Mouse (Mus musculus): ENCODE data around the gene Snrnp40.
A peak's percentile ranks its signal among the peaks of the same experiment; 100 is the strongest.

Snrnp40 gene

DNA sequence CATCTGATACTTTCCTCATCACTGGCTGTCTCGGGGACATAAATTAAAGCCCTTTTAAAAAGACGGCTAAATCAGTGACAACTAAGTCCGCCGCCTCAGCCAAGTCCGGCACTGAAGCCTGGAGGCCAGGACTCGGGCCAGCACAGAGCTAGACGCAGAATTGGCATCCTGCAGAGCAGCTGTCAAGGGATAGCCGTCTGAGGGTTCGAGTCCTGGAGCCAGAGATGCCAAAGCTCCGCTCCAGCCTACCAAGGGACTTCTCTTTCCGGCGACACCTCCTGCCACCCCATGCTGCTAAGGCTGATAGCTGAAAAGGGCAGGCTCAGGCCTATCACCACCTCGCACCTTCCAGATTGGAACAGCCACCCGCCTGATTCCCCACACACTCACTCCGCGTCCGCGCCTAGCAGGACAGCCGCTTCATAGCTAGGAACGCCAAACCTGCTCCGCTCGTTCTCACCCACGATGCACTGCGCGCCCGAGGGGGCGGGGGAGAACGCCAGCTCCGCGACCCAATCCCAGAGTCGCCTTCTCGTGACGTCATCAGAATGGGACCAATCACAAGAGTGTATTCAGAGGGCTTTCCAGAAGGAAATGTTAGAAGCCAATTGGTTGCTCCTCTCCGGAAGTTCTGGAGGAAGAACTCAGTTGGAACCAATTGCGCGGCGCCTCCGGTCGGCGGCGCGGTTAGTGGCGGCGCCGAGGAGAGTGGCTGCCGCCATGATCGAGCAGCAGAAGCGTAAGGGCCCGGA, at the start of gene Snrnp40, which contains the start of gene Zcchc17:
Gene Snrnp40, plus strand, starts transcription at position 647 of the 752 bp plus-strand sequence.
Gene Zcchc17, minus strand, starts transcription at position 458 of the 752 bp plus-strand sequence.
- peak; percentile 100 for DNase-seq

DNA sequence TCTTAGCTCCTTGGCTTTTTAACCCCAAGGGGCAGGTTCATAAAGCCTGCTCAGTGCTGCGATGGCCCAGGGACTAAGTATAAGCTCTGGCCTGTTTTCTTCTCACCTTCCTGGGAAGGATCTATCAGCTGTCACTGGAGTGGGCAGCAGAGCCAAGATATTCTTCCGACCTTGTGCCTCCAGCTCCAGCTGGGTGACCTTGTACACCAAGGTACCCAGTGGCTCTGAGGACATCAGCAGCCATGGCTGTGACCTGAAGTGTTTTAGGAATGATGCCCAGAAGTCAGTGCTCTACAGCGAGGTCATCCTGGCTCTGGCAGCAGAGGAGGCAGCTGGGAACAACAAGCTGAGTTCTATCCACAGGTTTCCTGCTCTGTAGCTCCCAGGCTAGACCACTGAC, 47.4 kb upstream of the Snrnp40 start:
- DNase-seq, result no peak

DNA sequence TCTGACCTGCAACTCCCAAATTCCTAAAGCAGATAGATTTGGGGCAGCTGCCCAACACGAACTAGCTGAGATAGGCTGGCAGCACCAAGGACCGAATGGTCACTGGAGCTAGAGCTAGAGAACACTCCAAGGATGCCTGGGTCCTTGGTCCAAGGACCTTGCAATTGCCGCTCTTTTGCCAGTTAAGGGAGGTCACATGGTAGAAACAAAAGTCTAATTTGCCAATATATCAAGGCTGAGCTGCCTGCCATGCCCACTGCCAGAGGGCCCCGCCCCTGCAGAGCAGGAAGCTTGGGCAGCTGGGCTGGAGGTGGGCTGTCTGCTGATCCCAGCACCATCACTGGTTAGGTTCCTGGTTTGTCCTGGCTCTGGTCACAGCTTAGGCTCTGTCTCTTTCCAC, 46.4 kb upstream of the Snrnp40 start:
- DNase-seq, result no peak

DNA sequence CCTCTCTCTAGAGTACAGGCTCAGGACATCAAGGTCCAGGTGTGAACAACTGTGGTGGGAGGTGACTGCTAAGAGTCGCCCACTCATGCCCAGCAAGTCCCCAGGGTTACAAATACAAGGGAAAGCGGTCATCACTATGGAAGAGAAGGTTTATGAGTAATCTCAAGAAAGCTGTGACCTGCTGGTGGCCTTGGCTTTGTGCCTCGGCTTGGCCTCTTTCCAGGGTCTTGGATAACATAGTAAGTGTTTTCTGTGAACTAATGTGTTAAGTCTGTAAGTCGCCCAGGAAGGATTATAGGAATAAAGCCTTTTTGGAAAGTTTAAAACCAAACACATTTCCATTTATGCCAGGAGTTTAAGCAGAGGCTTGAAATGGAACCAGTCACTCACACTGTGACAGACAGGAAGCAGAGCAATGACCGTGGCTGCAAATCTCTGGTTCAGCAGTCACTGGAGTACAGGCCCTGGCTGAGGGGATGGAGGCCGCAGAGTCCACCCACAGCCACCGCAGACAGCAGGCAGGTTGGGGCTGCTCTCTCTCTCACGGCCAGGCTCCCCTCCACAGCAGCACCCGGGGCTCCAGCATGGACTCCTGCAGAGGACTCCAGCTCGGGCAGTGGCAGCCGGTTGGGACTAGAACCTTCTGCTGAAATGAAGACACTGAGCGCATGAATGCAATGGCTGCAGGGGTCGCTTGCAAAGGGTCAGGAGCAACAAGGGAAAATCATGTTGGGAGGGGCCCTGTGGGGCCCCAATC, 44.0 kb upstream of the Snrnp40 start:
- peak; percentile 72 for DNase-seq

DNA sequence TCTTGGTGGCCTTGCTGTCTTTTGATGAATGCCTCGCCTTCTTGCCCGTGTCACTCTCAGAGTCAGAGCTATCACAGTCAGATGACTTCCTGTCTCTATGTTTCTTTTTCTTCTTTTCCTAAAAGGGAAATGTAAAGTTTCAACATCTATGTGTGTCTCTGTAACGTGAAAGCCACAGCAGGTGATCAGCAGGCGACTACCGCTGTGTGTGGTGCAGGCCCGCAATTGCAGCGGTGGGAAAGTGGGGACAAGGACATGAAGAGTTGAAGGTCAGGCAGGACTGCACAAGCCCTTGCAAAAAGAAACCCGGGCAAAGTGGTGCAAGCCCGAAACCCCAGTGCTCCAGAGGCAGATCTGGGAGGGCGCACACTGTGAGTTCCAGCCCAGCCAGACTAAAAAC, 43.2 kb upstream of the Snrnp40 start:
- no peak for DNase-seq

DNA sequence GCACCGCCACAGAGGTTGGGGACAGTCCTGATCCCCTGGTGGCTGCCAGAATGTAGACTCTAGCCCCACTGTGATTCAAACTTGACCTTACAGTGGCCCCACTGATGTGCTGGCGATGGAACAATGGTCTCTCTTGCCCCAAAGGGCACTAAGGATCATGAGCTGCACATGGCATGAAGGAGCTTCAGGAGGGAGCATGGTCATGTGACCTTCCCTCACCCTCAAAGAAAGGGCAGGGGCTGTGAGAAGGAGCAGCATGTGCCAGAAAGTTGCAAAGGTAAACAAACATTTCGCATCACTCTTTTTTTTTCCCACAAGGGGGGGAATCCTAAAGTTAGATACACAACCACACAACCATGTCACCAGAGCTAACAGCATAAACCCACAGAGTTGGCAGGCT, 41.8 kb upstream of the Snrnp40 start:
- DNase-seq, result no peak

DNA sequence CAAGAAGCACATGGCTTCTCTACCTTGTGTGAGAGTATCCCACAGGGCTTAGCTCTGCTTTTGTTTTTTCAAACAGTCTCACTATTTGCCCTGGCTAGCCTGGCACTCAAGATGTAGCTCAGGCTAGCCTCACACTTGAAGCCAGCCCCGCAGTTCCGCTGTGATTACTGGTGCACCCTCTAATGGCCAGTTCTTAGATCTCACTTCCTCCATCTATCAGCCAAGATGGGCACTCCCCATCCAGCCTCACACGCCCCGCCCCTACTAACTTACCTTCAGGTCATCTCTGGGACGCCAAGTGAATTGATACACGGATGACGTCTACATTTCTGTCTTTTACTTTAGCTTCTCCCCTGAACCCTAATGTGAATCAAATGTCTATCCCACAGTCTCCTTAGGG, 40.4 kb upstream of the Snrnp40 start:
- no peak for DNase-seq

DNA sequence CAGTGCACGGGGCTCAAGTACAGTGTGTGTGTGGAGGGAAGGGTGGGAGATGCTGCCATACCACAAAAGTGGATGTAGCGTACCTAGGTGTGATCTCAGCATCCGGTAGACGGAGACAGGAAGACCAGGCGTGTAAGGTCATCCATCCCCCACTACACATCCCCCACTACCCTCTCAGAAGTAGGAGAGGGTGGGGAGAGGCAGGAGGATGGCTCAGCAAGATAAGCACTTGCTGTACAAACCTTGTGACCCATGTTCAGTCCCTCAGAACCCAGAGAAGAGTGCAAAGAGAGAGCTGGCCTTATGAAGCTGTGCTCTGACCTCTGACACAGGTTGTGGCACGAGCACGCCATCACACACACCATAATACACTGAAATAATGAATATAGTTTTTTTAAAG, 38.3 kb upstream of the Snrnp40 start:
- no peak for DNase-seq

DNA sequence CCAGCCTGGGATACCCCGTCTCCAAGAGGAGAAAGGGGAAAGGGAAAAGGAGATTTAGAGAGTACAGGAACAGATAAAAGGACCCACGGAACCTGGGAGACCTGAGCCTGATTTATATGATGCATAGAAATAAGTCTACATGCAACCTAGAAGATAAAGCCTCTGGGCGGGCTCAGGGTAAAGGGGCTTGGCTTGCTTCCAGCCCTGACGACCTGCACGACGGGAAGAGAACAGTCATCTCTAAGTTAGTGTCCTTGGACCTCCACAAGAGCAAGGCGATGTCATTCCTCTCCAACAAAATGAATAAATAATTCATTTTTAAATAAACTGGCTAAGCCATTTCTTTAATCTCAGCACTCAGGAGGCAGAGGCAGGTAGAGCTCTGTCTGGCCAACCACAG, 37.4 kb upstream of the Snrnp40 start:
- no peak for DNase-seq

DNA sequence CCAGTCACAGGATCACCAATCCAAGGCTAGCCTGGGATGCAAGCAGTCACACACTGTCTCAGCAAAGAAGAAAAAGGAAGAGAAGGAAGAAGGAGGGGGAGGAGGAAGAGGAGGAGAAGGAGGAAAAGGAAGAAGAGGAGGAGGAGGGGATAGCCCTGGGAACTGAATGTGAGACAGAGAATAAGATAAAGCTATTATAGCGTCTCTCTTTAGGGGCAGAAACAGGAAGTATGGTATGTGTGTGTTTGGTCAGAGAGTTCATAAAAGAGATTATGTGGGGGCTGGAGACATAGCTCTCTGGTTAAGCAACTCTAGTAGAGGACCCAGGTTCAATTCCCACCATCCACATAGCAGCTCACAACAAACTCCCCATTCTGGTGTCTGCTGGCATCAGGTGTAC, 36.8 kb upstream of the Snrnp40 start:
- no peak for DNase-seq

DNA sequence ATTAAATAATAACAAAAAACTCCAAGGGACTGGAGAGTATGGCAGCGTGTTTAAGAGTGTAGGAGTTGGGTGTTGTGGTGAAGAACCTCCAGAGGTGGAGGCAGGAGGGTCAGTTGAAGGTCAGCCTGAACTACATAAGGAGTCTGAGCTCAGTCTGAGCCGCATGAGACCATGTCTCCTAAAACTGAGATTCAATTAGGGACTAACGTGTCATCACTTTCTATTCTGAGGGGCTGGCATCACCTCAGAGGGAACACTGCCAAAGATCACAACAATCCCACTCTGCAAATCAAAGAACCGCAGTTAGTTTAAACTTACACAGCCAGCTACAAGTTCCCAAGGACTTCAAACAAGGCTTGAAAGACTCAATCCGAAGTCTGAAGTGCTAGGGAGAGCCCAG, 36.3 kb upstream of the Snrnp40 start:
- no peak for DNase-seq

DNA sequence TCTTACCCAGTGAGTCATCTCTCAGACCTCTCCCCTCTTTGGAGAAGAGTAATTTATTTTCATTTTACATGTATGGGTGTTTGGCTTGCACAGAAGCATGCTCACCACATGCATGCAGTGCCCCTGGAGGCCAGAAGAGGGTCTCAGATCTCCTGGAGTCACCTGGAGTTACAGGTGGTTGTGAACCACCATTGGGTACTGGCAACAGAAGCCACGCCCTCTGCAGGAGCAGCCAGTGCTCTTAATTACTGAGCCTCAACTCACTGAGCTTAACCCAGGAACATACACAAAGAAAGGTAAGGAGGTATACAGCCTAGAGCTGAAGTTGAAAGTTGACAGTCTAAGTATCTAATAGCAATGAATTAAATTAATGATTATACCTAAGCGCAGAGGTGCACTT, 34.5 kb upstream of the Snrnp40 start:
- no peak for DNase-seq

DNA sequence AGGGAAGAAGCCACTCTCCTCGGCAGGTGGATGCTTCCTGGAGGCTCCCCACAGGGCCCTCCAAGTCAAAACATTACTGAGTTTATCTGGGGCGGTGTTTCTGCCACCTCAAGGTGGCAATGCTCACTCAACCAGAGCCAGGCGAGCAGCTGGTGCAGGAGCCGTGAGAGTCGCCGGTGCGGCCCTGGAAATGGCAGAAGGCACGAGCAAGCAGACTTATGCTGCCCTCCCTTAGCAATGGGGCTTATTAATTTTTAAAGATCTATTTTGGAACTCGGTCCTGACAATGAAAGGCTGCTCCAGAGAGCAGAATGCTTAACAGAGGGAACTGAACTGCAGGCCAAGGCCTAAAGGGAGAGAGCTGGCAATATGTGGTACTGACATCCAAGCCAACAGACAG, 32.6 kb upstream of the Snrnp40 start:
- DNase-seq, result peak; percentile 81 to 86

DNA sequence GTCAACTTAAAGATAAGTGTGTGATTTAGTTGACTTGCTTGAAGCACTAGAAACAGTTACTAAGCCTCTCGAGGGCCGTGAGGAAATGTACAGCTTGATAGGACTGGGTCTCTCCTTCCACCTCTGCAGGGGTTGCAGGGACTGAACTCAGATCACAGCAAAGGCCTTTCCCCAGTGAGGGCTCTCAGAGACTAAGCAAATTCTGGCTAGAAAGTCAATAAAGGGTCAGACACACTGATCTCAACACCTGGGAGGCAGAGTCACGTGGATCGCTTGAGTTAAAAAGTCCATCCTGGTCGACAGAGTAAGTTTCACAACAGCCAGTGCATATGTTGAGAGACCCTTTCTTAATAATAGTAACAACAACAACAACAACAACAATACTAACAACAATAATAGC, 24.1 kb upstream of the Snrnp40 start:
- no peak for DNase-seq

DNA sequence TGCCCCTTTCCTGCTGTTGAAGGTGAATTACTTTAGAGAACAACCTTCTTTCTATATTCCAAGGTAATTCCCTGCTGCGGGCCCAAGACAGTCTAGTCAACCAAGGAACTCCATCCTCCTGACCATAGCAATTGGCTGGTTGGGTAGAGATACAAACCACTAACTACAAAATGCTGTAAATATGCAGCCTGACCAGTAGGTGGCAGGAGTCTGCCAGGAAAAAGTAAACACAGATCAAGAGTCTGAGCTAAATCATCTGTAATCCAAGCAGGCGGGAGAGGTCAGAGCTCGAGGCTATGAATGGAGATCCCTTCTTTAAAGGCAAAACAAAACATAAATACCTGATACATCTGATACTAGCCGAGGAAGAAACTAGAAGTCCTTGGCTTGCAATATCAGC, 18.2 kb upstream of the Snrnp40 start:
- peak; percentile 78 to 82 for DNase-seq

DNA sequence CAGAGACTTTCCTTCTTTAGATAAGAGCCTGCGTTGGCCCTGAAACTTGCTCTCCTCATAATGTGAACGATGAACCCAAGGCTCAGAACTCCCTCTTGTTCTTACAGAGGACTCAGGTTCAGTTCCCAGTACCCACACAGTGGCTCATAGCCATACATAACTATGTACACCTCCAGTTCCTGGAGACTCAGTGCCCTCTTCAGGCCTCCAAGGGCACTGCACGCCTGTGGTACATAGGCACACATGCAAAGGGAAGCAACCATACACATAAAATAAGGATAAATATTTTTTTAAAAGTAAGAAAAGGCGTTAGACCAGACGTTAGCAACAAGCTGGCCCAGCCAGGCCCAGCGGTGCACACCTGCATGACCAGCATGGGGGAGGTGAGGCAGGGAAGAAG, 10.3 kb upstream of the Snrnp40 start:
- no peak for DNase-seq

DNA sequence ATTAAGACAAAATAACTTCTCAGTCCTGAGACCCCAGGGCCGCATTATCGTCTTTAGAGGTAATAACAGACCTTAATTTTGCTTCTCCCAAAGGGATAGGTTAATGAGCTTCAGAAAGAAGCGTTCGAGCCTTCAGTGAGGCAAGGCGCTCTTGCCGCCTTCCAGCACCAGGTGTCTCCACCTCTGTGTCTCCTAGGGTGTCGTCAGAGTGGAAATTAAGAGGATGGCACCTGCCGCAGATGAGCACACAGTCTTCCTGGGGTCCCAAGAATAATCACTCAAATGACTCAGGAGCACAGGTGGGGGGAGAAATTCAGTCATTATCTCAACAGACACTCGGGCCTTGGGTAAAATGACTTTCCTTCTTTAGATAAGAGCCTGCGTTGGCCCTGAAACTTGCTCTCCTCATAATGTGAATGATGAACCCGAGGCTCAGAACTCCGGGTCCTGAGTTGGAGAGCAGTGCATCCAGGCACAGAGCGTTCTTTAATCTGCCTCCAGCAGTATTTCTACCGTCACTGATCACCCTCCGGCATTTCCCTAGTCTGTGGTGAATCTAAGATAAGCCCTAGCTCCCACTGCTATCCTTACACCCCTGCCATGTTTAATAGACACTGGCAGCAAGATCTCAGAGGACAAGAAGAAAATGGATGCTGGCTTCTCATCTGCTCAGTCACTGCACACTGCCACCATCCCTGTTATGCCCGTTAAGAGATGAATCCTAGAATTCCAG, 9.1 kb upstream of the Snrnp40 start:
- no peak for DNase-seq

DNA sequence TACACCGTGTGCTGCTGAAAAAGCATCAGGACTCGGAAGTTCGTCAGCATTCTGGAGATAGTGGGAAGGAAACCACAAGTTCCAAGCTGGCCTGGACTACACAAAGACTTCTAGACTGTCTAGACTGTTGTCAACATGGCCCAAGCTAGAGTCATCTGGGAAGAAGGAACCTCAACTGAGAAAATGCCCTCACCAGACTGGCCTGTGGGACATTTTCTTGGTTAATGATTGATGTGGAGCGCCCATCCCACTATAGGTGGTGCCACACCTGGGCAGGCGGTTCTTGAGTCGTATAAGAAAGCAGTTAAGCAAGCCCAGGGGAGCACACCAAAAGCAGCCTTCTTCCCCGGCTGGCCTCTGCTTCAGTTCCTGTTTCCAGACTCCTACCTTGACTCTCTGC, 7.3 kb upstream of the Snrnp40 start:
- DNase-seq, result no peak

DNA sequence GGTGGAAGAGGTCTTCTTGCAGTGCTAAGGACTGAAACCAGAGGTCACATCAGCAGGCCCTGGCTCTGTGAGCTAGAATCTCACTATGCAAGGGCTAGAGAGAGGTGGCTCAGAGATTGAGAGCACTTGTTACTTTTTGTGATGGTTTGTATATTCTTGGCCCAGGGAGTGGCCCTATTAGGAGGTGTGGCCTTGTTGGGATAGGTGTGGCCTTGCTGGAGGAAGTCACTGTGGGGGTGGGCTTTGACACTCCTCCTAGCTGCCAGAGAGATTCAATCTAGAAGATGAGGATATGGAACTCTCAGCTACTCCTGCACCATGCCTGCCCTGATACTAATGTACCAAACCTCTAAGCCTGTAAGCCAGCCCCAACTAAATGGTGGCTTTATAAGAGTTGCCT, 2.0 kb upstream of the Snrnp40 start:
- DNase-seq, result no peak

DNA sequence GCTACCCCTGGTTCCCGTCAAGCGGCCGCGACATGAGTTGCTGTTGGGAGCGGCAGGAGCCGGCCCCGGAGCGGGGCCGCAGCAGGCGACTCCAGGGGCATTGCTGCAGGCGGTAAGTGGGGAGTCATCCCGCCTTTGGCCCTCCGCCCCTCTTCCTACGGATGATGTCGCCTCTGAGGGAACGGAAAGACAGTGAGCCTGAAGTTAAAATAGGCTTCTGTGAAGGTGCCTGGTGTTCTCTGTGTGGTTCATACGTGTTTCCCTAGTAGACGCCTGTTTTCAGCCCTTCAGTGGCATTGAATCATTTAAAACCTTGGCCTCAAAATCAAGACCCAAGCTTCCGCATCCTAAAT, 282 bp downstream of the Snrnp40 start:
- DNase-seq, result no peak

DNA sequence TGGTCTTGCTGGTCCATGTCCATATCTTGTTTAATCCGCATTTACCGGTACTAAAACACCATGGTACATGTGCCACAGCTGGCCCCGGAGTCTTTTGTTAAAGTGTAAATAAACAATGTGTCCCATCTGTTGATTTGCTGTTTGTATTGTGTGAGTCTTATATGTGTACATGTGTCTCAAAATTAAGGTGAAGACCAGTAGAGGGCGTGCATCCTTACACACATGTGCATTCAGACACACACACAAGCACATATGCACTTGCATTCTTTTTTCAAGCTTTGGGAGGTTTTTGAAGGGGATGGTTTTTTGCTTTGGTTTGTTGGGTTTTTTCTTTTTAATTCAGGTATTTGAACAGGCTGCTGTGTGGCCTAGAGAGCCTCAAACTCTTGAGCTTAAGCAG, 16.7 kb downstream of the Snrnp40 start:
- DNase-seq, result peak; percentile 37 to 44

DNA sequence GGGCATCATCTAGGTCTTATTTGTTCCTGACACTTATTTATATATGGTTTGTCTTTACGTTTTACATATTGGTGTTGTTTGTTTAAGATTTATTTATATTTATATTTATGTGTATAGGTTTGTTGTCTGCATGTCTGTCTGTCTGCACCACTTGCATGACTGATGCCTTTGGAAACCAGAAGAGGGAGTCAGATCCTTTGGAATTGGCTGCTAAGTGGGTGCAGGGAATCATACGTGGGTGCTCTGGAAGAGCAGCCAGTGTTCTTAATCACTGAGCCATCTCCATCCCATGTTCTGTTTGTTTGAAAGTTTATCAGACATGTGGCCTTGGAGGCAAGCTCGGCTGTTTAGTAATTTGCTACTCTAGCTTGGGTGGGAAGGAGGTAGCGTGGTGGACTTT, 17.6 kb downstream of the Snrnp40 start:
- no peak for DNase-seq

DNA sequence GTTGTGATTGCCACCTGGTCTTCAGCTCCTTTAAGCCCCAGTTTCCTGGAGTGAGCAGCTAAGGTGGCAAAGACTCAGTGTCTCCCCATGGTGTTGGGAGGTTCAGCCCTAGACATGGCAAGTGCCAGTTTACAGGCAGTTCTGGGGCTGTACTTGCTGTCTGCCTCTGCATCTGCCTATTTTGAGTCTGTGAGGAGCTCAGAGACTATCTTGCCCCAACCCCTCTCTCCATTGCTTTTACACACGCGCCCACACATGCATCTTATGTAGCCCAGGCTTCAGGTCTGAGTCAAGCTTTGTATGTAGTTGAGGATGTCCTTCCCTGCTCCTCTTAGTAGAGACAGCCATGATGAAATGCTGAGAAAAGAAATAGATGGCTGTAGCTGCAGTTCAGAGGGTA, 19.2 kb downstream of the Snrnp40 start:
- DNase-seq, result no peak

DNA sequence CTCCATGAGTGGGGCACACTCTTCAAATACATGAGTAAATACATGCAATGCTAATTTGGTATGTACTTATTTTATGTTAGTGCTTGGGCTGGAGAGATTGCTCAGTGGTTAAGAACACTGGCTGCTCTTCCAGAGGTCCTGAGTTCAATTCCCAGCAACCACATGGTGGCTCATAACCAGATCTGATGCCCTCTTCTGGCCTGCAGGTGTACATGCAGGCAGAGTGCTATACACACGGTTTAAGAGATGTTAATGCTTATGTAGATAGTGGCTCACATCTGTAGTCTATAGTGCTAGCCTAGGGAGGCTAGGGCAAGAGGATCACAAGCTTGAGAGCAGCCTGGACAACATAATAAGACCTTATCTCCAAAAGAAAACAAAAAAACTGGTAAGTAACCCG, 20.5 kb downstream of the Snrnp40 start:
- DNase-seq, result no peak

Measured in cerebellum, postnatal 10 days (tissue).